Mouse (Mus musculus) layer of hippocampus, postnatal 14 days (tissue): ENCODE results near the gene Fzd1. TPM values are rescaled to one million over a fixed set of nuclear protein-coding genes. Genes with fewer than 3 reads are reported as not detected.
A peak's percentile ranks its signal among the peaks of the same experiment; 100 is the strongest.

Experiments used
- DNase-seq, 2 experiments: peaks; one replicate each; pipeline ENCODE4 v3.0.0; 2021 to 2022; ENCODE audit warnings: low spot score in 2 of 2, mixed read lengths in 1 of 2
- long read RNA-seq, 2 experiments: library from polyadenylated mRNA; stranded (forward); transcript quantifications; one replicate each; pipeline ENCODE4 v2.0.0; 2021
- total RNA-seq, 2 experiments: library from RNA; stranded (reverse); gene quantifications; 2 replicates each; pipeline ENCODE4 v1.2.3; 2021

Gene Fzd1
- 10 to 100 TPM; 16.5 to 20.1 TPM for total RNA-seq
- long read RNA-seq, experiment 1, full-length matches to known transcripts, result 23 of 23 reads
- long read RNA-seq, experiment 1, partial matches to known transcripts, result 0 of 23 reads
- long read RNA-seq, experiment 1, other reads (novel, unspliced or antisense), result 0 of 23 reads
- long read RNA-seq, experiment 2, full-length matches to known transcripts, result 25 of 25 reads
- long read RNA-seq, experiment 2, partial matches to known transcripts, result 0 of 25 reads
- long read RNA-seq, experiment 2, other reads (novel, unspliced or antisense), result 0 of 25 reads

DNA sequence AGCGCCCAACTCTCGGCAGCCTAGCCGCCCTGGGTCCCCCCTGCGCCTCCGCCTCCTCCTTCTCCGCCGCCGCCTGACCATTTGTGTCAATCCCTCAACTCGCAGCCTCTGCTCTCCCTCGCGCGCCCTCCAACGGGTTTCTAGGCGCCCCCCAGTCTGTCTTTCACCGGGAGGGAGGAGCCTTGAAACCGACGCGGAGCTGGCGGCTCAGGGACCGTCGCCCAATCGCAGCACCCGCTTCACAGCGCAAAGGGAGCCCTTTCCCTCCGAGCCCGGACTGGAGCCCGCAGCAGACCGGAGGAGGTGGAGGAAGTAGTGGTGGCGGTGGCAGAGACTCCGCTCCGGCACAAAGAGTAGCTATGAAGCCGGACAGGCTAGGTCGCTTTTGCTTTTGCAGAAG is at the start of gene Fzd1:
Gene Fzd1, minus strand, starts transcription at position 134 of the 400 bp plus-strand sequence.
- DNase-seq, result peak; percentile 90 to 95

DNA sequence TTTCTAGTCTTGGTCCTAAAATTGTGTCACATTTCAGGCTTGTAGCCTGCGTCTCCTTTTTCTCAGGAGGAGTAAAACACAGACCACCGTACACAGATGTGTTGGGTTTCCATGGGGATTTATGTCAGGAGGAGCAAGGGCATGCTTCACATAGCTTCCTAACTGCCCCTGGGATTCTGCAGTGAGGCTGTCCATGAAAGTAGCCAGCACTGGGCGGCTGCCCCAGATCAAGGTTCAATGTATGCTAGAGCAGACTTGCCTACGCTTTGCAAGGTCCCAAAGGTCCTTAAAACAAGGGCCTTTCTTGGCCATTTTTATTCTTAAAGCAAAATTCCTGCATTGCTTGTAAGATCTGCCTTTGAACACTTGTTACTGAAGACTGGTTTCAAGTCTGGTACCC is 47.4 kb upstream of the Fzd1 start:
- DNase-seq, result no peak

- DNase-seq, result no peak
These were observed 45.9 kb upstream of the Fzd1 start for GRCm38 (mm10) chr5:4803708-4804107.

DNA sequence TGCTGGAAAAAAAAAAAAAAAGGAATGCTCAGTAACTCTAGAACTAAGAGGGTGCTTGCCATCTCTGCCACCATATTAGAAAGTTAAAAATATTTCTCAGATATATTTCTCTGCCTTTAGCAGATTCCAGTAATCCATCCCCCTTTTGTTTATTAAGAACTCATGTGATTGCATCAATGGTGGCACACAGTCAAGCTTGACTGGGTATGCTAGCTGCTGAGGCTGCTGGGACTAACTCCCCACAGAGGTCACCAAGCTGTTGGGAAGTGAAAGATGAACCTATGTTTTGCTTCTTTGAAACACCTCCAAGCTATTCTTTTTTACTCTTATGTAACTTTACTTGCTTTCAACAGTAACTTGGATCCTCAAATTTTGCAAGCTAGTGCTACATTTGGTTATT is 44.1 kb upstream of the Fzd1 start:
- no peak for DNase-seq

GRCm38 (mm10) chr5:4801096-4801850 is 43.4 kb upstream of the Fzd1 start:
- no peak for DNase-seq

- no peak for DNase-seq
These were observed 33.4 kb upstream of the Fzd1 start for GRCm38 (mm10) chr5:4791219-4791618.

DNA sequence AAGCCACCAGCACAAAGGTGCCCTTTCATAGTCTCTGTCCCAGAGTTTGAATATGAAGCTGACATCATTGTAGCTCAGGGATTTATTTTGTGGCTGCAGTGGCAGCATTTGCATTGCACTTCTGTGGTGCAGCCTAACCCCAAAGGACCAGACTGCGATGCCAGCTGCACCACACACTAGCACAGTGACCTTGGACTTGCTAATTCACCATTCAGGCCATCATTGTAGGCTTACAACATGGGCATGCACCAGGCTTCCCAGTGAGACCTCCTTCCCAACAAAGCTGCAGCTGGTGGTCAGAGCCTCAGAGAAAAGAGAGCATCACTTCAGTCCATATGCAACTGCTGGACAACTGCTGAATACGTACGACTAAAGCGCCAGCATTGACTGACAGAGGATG is 32.4 kb upstream of the Fzd1 start:
- no peak for DNase-seq

- no peak for DNase-seq
These were observed 30.6 kb upstream of the Fzd1 start for GRCm38 (mm10) chr5:4788484-4788883.

- DNase-seq, result no peak
These were observed 29.0 kb upstream of the Fzd1 start for GRCm38 (mm10) chr5:4786816-4787215.

DNA sequence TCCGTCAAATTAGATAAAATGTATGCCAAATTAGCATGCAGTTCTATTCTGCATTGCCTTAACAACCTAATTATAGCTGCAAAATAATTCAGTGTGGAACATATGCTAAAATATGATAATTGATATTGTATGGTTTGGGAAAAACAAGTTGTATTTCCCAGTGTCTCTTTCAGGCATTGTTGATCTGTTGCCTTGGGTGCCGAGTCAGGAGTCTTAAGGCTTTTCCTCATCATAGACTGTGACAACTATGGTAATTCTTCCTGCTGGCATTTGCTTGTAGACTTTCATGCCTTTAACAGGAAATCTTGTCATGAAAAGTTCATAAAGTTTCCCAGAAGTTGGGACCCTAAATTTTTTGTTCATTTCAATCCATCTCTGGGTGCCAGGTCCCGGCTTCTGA is 20.4 kb upstream of the Fzd1 start:
- DNase-seq, result no peak

DNA sequence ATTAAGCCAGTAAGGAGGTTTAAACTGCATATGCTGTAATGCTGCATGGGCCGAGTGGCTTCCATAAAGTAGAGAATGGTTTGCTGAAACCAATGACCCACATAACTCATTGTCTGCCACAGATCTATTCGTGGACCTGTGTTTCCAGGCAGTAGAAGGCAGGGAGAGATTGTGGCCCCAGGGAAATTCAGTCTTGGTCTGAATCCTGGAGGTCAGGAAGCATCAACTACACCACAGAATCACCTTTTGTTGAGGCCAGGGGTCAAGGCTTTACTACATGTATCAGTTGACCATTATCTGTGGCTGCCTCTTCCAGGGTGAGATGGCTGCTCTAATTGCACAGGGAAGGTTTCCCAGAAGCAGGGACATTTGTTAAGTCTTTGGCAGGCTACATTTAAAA is 18.7 kb upstream of the Fzd1 start:
- DNase-seq, result no peak

- DNase-seq, result no peak
These were observed 15.4 kb upstream of the Fzd1 start for GRCm38 (mm10) chr5:4773090-4773772.

DNA sequence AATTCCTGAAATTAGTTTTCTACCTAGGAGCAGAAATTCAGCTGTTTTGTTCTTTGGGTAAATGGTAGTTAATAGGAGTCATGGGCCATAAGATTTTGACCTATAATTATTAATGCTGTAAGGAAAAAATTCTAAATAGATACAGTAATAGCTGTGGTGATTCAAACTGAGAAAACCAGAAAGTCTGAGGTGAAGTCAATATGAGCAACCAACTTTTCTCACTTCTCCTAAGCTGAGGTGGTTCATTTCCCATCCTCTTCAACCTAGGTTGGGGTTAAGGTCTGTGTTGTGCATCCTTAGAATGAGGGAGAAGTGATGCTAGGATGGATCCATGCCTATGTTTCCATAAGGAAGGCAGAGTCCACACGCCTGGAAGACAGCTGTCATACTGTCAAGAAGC is 12.8 kb upstream of the Fzd1 start:
- DNase-seq, result no peak

DNA sequence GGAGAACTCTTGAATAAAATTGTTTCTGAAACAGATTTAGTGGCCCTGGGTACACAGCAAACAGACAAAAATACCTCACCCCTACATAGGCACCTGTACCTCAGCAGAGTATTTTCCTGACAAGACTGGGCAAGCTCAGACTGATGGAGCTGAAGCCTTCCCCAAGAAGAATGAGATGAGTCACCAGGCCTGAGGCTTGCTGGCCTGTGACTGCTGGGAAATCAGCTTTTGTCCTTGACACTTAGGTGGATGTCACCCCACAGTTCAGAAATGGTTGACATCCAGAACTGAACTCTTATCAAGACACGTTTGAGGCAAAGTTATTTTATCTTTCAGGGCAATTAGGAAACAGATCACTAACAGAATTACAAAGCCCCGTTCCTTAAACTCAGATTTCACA is 10.1 kb upstream of the Fzd1 start:
- no peak for DNase-seq

GRCm38 (mm10) chr5:4766719-4767118 is 8.9 kb upstream of the Fzd1 start:
- DNase-seq, result no peak

DNA sequence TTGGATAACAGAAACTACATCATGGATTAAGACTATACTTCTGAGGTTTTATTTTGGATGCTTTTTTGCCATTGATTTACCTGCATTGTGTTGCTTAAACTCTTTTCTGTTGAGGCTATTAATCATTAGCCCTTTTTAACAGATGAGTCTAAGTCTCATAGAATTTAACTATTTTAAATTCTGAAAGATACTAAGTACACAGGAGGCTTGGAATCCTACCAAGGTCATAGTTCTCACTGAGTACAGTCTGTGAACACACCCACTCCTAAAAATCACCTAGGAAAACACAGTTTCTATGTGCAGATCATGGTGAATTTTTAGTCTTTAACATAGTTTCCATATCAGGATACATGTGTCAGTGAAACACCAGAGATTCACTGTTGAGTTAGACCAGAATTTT is 4.1 kb upstream of the Fzd1 start:
- DNase-seq, result no peak

DNA sequence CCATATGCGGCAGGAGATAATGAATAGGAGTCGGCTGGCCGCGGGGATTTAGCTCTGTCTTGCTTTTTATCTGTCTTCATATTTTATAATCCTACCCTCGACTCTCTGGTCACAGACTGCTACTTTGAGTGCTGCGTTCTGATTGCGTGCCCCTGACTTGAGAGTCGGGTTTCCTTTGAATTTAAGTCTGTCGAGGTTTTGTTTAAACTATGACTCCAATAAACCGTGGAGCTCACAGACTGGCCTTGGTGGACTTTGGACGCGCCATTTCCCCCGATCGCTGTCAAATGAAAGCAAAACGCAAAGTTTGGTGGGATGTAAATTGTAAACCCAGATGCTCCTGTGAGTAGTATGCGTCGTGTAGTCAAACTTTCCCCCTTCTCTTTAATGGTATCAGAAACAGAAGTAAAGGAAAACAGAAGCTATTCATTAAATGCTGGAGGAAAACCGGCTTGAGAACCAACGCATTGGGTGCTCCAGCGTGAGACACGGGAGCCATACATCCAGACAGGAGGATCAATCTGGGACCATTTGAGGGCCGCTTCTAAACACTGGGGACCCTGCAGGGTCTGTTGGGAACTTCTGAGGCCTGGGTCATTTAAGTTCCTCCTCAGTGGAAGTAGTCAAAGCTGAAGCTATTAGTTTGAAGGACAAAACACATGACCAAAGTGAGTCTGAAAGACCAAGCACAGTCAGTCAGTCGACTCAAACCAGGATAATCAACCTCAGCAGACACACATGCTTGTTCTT is 671 bp upstream of the Fzd1 start:
- DNase-seq, result no peak

GRCm38 (mm10) chr5:4756871-4757711 is 744 bp downstream of the Fzd1 start:
- DNase-seq, result peak; percentile 49 to 58

- peak; percentile 33 to 52 for DNase-seq
These were observed 1.7 kb downstream of the Fzd1 start for GRCm38 (mm10) chr5:4756001-4756681.

DNA sequence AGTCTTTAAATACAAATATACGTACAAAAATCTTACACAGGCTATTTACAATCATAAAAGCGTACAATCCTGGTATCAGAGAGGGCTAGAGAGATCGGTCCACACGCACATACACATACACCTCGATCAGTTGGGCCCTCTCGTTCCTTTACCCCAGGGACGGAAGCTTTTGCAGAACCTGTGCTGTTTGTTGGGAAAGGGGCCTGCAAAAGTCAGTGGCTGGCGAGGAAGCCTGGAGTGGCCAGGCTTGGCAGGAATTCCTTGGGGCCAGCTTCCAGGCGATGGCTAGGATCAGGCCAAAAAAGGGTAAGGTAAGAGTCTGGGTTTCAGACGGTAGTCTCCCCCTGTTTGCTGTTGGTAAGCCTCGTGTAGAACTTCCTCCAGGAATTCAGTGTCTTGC is 2.5 kb downstream of the Fzd1 start:
- DNase-seq, result no peak
